ENCODE assay signal across 7 mouse cellular contexts in the genomic region with DNA sequence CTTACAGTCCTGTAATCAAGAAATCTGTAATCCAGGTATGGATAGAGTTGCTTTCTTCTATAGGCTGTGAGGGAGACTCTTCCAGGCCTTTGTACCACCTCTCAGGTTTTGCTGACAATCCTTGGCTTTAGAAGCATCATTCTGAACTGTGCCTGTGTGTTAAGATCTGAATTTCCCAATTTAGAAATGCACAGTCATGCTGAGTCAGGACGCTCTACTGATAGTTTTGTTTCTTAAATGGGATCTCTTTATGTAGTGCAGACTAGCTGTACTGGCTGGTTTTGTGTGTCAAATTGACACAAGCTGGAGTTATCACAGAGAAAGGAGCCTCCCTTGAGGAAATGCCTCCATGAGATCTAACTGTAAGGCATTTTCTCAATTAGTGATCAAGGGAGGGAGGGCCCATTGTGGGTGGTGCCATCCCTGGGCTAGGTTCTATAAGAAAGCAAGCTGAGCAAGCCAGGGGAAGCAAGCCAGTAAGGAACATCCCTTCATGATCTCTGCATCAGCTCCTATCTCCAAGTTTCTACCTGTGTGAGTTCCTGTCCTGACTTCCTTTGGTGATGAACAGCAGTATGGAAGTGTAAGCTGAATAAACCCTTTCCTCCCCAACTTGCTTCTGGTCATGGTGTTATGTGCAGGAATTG. TPM values are rescaled to one million over a fixed set of nuclear protein-coding genes. Genes with fewer than 3 reads are reported as not detected.
A peak's percentile ranks its signal among the peaks of the same experiment; 100 is the strongest.
DNase-seq lines count a peak whose midpoint lies in the region; ATAC-seq lines count a peak whose summit lies in the region.
"Not testable (repeated sequence)": the region's sequence is repeated elsewhere in the genome, so short reads cannot be mapped to it uniquely, and the experiment has no call there.

No protein-coding gene starts in this region.

- H3K36me3 ChIP-seq in heart, embryonic 12.5 days; liver, embryonic 12.5 days; liver, embryonic 16.5 days (ENCODE audit: control insufficient read depth, insufficient read depth): not testable (repeated sequence)

- H3K9ac ChIP-seq in heart, embryonic 12.5 days; liver, embryonic 12.5 days; liver, embryonic 16.5 days (ENCODE audit: low read depth, low read length): not testable (repeated sequence)

- 77% methylated on average over 1 of the region's 1 CpGs for WGBS in heart, embryonic 12.5 days
- 36% methylated on average over 1 of the region's 1 CpGs for WGBS in liver, embryonic 12.5 days (ENCODE audit: insufficient replicate concordance)
- 39% methylated on average over 1 of the region's 1 CpGs for WGBS in liver, embryonic 16.5 days (ENCODE audit: insufficient replicate concordance)

- DNase-seq in 3T3-L1 (ENCODE audit: low read depth, low spot score), result peak; percentile 23
- peak; percentile 62 for DNase-seq in MEL-GATA-1-ER (ENCODE audit: extremely low read depth, low read depth)
- DNase-seq in c-Kit-positive CD71-positive TER-119-positive erythroid progenitor cells, embryonic 14.5 days (ENCODE audit: low spot score), result peak; percentile 49
- peak; percentile 19 for DNase-seq in right cerebral cortex, adult 18-20 months

- not testable (repeated sequence) for H3K4me2 ChIP-seq in heart, embryonic 12.5 days
- H3K4me2 ChIP-seq in liver, embryonic 12.5 days, result peak overlapping the region; percentile 19
- H3K4me2 ChIP-seq in liver, embryonic 16.5 days (ENCODE audit: low read depth, low read length), result peak overlapping the region; percentile 6; the same call in 1 of the 2 replicates

- not testable (repeated sequence) for H3K9me3 ChIP-seq in heart, embryonic 12.5 days (replicated peaks); liver, embryonic 12.5 days (replicated peaks); liver, embryonic 16.5 days (replicated peaks; ENCODE audit: control insufficient read depth, low read length)

- peak; percentile 83 for ATAC-seq in heart, embryonic 12.5 days (ENCODE audit: insufficient number of reproducible peaks, low FRiP score)
- peak; percentile 80 for ATAC-seq in liver, embryonic 12.5 days
- peak; percentile 39; the same call in 1 of the 2 replicates for ATAC-seq in liver, embryonic 16.5 days (ENCODE audit: low read depth)

- H3K4me3 ChIP-seq in heart, embryonic 12.5 days; liver, embryonic 12.5 days; liver, embryonic 16.5 days (ENCODE audit: low read depth, low read length): not testable (repeated sequence)

- H3K27me3 ChIP-seq in heart, embryonic 12.5 days (replicated peaks); liver, embryonic 12.5 days (replicated peaks); liver, embryonic 16.5 days (ENCODE audit: control insufficient read depth, insufficient read depth, low read depth, low read length): not testable (repeated sequence)

- not testable (repeated sequence) for H3K27ac ChIP-seq in heart, embryonic 12.5 days (ENCODE audit: poor library complexity, severe bottlenecking); liver, embryonic 16.5 days (ENCODE audit: low read length)
- peak overlapping the region; percentile 63 for H3K27ac ChIP-seq in liver, embryonic 12.5 days

- not testable (repeated sequence) for H3K4me1 ChIP-seq in heart, embryonic 12.5 days (replicated peaks); liver, embryonic 16.5 days (ENCODE audit: control insufficient read depth, low read depth, low read length)
- peaks cover 17% of the 10 kb centered on the region for H3K4me1 ChIP-seq in liver, embryonic 12.5 days

RNA-seq across cellular contexts. Expression of gene Rad23b, which starts 59.9 kb away (rescaled TPM):
- polyA plus RNA-seq in heart, embryonic 12.5 days (2016; fragmentation: Nextera tagmentation; extraction: Ambion mirVana), result 82.3 and 83.0 TPM in 2 replicates
- 65.0 and 65.6 TPM in 2 replicates for polyA plus RNA-seq in liver, embryonic 12.5 days (2016; fragmentation: Nextera tagmentation; extraction: Ambion mirVana)
- 30.1 and 31.8 TPM in 2 replicates for polyA plus RNA-seq in liver, embryonic 16.5 days (2015; fragmentation: Nextera tagmentation; extraction: Ambion mirVana)
